Mouse (Mus musculus) cortical plate, adult 2 months (tissue): ENCODE results near the gene Map3k20.

Experiments used
- CTCF ChIP-seq: fragments of 200-500 bp; IDR thresholded peaks from 2 replicates; pipeline ENCODE4 v1.5.1; 2011; ENCODE audit warnings: mild to moderate bottlenecking, control low read depth, low read length; ENCODE audit not compliant: insufficient read depth; ENCODE audit errors: extremely low read depth
- POLR2A ChIP-seq: fragments of 200-500 bp; IDR thresholded peaks from 2 replicates; pipeline ENCODE4 v1.6.1; 2011; ENCODE audit warnings: mild to moderate bottlenecking, low read length, control low read depth; ENCODE audit not compliant: insufficient read depth; ENCODE audit errors: extremely low read depth

- TF ChIP-seq POLR2A (no peak), CTCF (no peak)
Measured at GRCm38 (mm10) chr2:72405621-72406555, 120.5 kb downstream of the Map3k20 start.
